In genomic region chr3:94902747-94903146, GRCm38 (mm10) we compare ENCODE assay signal across 8 mouse cellular contexts. TPM values are rescaled to one million over a fixed set of nuclear protein-coding genes. Genes with fewer than 3 reads are reported as not detected.
DNase-seq lines count a peak whose midpoint lies in the region.

No protein-coding gene starts in this region.

- H3K27ac ChIP-seq in heart, embryonic 10.5 days: no peak overlapping the region

- WGBS in heart, embryonic 10.5 days: 20% methylated on average over 7 of the region's 7 CpGs

- no peaks in the 10 kb centered on the region for H3K9me3 ChIP-seq in heart, embryonic 10.5 days
- H3K9me3 ChIP-seq in megakaryocyte, embryonic 14.5 days: no peaks in the 10 kb centered on the region

- no peaks in the 10 kb centered on the region for H3K27me3 ChIP-seq in heart, embryonic 10.5 days (ENCODE audit: insufficient read depth, poor library complexity, severe bottlenecking)
- H3K27me3 ChIP-seq in megakaryocyte, embryonic 14.5 days (replicated peaks): peaks cover 2% of the 10 kb centered on the region

- peak; percentile 85 for DNase-seq in heart, adult 11 months
- DNase-seq in heart, embryonic 10.5 days (ENCODE audit: low spot score): no peak
- DNase-seq in MN1 (ENCODE audit: low spot score): peak; percentile 80
- DNase-seq in cerebellum, postnatal 4 days (ENCODE audit: low spot score in 2 of 2): peak; percentile 42 to 50
- peak; percentile 63 to 67 for DNase-seq in heart, postnatal 36 days
- peak; percentile 46 to 69 for DNase-seq in layer of hippocampus, postnatal 14 days (ENCODE audit: low spot score in 2 of 2)
- peak; percentile 37 to 77 for DNase-seq in spleen, postnatal 10 days (ENCODE audit: low spot score in 2 of 2)

- no peak overlapping the region for H3K4me3 ChIP-seq in heart, embryonic 10.5 days
- peak overlapping the region; percentile 64 for H3K4me3 ChIP-seq in megakaryocyte, embryonic 14.5 days (replicated peaks)

- intact Hi-C loops in heart, postnatal 36 days (cut with DNase I): loop anchor here (2.0 kb wide), 4 partner anchors 14 to 536 kb away; no protein-coding TSS in a partner anchor

- no peaks in the 10 kb centered on the region for H3K4me1 ChIP-seq in heart, embryonic 10.5 days
- H3K4me1 ChIP-seq in megakaryocyte, embryonic 14.5 days: peaks cover 13% of the 10 kb centered on the region

- no peaks in the 10 kb centered on the region for H3K36me3 ChIP-seq in heart, embryonic 10.5 days
- no peaks in the 10 kb centered on the region for H3K36me3 ChIP-seq in megakaryocyte, embryonic 14.5 days (replicated peaks; ENCODE audit: low read length)

RNA-seq across cellular contexts. Expression of gene Psmb4, which starts 16.0 kb away (rescaled TPM):
- polyA plus RNA-seq in heart, embryonic 10.5 days (2016; fragmentation: Nextera tagmentation; extraction: Ambion mirVana): 305 and 348 TPM in 2 replicates
- total RNA-seq in heart, postnatal 36 days (2021): 100 to 1,000 TPM; 231 to 243 TPM
- 100 to 1,000 TPM; 271 to 301 TPM for total RNA-seq in layer of hippocampus, postnatal 14 days (2021)
- 186 and 205 TPM in 2 replicates for polyA plus RNA-seq in megakaryocyte, embryonic 14.5 days (2012; ENCODE audit: insufficient read depth, low replicate concordance)

RNA-seq across cellular contexts. Expression of gene Selenbp1, which starts 30.1 kb away (rescaled TPM):
- polyA plus RNA-seq in heart, embryonic 10.5 days (2016; fragmentation: Nextera tagmentation; extraction: Ambion mirVana): 30.5 and 35.8 TPM in 2 replicates
- total RNA-seq in heart, postnatal 36 days (2021): 100 to 1,000 TPM; 110 to 122 TPM
- total RNA-seq in layer of hippocampus, postnatal 14 days (2021): 1 to 10 TPM; 7.2 to 7.6 TPM
- polyA plus RNA-seq in megakaryocyte, embryonic 14.5 days (2012; ENCODE audit: insufficient read depth, low replicate concordance): 14.7 and 28.8 TPM in 2 replicates

RNA-seq across cellular contexts. Expression of gene Rfx5, which starts 51.1 kb away (rescaled TPM):
- 7.3 and 7.8 TPM in 2 replicates for polyA plus RNA-seq in heart, embryonic 10.5 days (2016; fragmentation: Nextera tagmentation; extraction: Ambion mirVana)
- total RNA-seq in heart, postnatal 36 days (2021): 1 to 10 TPM; 4.4 to 6.5 TPM
- total RNA-seq in layer of hippocampus, postnatal 14 days (2021): 10 to 100 TPM; 19.8 to 23.4 TPM
- 0.45 TPM in 1 of 2 replicates, not detected in the other for polyA plus RNA-seq in megakaryocyte, embryonic 14.5 days (2012; ENCODE audit: insufficient read depth, low replicate concordance)

Comparison
In these comparisons a context has a peak if more than half of its experiments do, and no peak if none do; other contexts are left out.
1. RNA of gene Selenbp1, which starts 30.1 kb away (total RNA-seq): 110 to 122 TPM in heart, postnatal 36 days; 7.2 to 7.6 TPM in layer of hippocampus, postnatal 14 days; every median in the first group is over 10 times any median in the second.